Mouse (Mus musculus) olfactory bulb, adult 2 months (tissue): Measurements from ENCODE around the gene Wdr41. TPM values are rescaled to one million over a fixed set of nuclear protein-coding genes. Genes with fewer than 3 reads are reported as not detected.

Experiments used
- H3K27ac ChIP-seq: fragments of 200-500 bp; 2 replicates; pipeline ENCODE4 v1.5.1; 2012; ENCODE audit warnings: low read depth, low read length; ENCODE audit not compliant: insufficient read depth
- H3K4me1 ChIP-seq: fragments of 200-500 bp; 2 replicates; pipeline ENCODE4 v1.6.1; 2012; ENCODE audit warnings: low read length; ENCODE audit not compliant: control insufficient read depth, insufficient read depth
- H3K4me3 ChIP-seq: fragments of 200-500 bp; 2 replicates; pipeline ENCODE4 v1.5.1; 2012; ENCODE audit warnings: mild to moderate bottlenecking, low read depth, low read length, moderate library complexity; ENCODE audit not compliant: insufficient read depth
- CTCF ChIP-seq: fragments of 200-500 bp; IDR thresholded peaks from 2 replicates; pipeline ENCODE4 v1.5.1; 2012; ENCODE audit warnings: low read depth, mild to moderate bottlenecking, low read length, moderate library complexity; ENCODE audit not compliant: insufficient read depth
- POLR2A ChIP-seq: fragments of 200-500 bp; IDR thresholded peaks from 2 replicates; pipeline ENCODE4 v1.6.1; 2012; ENCODE audit warnings: mild to moderate bottlenecking, low read depth, low read length, moderate library complexity; ENCODE audit not compliant: insufficient read depth
- WGBS: fragments of 180-500 bp; shearing (Covaris S2); methylation state at CpG from one replicate; pipeline ENCODE4 v1.1.7; 2018; 5-methylcytosine and 5-hydroxymethylcytosine counted together
- polyA plus RNA-seq: library from polyadenylated mRNA; stranded (reverse); fragments of >200 nt; gene quantifications from 2 replicates; pipeline ENCODE4 v1.2.4, GENCODE M21; 2012; ENCODE audit warnings: low replicate concordance; ENCODE audit not compliant: missing spikeins, insufficient read depth, insufficient read length

The Wdr41 gene
- polyA plus RNA-seq, 1 experiment: not detected

DNA sequence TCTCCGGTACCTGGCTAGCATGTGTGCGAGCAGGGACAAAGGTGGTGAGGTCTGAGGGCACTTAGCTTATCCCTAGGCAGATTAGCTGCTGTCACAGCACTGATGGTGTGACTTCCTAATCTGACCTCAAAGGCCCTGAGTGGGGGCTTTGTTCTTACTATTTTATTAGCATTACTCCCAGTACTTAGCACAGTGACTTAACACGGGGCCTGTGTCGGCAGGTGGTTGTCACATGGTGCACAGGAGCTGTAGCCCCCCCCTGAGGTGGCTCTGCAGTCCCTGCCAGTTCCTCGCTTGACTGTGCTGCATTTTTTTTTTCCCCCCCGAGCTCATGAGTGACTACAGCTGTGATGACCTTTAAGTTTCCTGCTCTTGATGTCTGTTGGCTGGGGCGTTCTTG, 2.9 kb downstream of the Wdr41 start:
- H3K4me3 ChIP-seq: no peak overlapping the region
- WGBS: 44% methylated on average over 7 of the region's 7 CpGs
- H3K4me1 ChIP-seq: peaks cover 2% of the 10 kb centered on the region; the same call in 1 of the 2 replicates
- TF ChIP-seq CTCF: no peak
- no peak for TF ChIP-seq POLR2A
- no peak overlapping the region for H3K27ac ChIP-seq

DNA sequence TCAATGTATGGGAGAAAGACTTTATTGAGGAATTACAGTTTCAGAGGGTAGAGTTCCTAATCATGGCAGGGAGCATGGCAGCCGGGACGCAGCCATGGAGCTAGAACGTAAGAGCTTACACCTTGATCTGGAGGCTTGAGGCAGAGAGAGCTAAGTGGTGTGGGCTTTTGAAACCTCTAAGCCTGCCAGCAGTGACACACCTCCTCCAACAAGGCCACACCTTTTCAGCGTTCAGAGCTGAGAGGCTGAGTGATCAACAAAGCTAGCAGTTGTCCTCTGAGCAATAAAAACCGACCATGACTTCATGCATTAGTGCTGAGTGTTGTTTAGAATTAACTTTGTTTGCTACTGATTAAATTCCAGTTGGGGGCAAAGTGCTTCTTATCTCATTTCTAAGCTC, 14.4 kb downstream of the Wdr41 start:
- Histone ChIP-seq H3K27ac (no peak overlapping the region), H3K4me1 (no peaks in the 10 kb centered on the region), H3K4me3 (no peak overlapping the region)
- TF ChIP-seq POLR2A (no peak), CTCF (no peak)
- 73% methylated on average over 5 of the region's 5 CpGs for WGBS

DNA sequence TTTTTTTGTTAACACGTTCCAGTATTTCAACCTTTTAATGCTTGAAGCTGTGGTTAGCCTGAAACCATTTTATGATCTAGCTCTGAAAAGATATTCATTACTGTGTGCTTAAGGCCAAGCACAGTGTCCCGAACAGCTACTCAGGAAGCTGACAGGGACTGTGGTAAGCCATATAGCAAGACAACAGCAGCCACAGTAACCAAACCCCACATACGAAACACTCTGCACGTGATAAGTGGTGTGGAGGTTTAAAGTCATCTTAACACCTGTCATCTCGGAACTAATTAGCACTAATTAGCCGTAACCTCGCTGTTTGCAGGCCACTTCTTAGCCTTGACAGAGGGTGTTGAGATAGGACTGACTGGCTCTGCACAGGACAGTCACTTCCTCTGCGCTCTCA, 31.1 kb downstream of the Wdr41 start:
- TF ChIP-seq POLR2A: no peak
- TF ChIP-seq CTCF: no peak
- H3K4me3 ChIP-seq: no peak overlapping the region
- WGBS: 83% methylated on average over 8 of the region's 8 CpGs
- H3K4me1 ChIP-seq: no peaks in the 10 kb centered on the region
- no peak overlapping the region for H3K27ac ChIP-seq

DNA sequence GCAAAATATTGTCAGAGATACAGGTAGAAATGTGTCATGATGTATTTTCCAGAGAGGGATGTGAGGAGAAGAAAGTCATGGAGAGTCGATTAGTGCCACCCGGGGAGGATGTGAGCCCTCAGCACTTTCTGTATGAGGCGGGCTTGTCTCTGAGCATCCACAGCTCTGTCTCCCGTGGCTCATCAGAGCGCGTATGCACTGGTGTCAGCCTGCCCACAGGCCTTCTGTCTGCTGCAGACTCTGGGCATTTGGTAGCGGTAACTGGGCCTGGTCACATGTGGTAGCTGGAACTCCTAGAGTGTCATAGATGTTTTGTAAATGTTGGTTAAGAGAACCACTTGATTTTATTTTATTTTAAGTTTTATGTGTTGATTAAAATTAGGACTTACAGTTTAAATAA, 33.1 kb downstream of the Wdr41 start:
- Histone ChIP-seq H3K4me3 (no peak overlapping the region), H3K27ac (no peak overlapping the region), H3K4me1 (no peaks in the 10 kb centered on the region)
- WGBS: 88% methylated on average over 7 of the region's 7 CpGs
- no peak for TF ChIP-seq POLR2A
- no peak for TF ChIP-seq CTCF

DNA sequence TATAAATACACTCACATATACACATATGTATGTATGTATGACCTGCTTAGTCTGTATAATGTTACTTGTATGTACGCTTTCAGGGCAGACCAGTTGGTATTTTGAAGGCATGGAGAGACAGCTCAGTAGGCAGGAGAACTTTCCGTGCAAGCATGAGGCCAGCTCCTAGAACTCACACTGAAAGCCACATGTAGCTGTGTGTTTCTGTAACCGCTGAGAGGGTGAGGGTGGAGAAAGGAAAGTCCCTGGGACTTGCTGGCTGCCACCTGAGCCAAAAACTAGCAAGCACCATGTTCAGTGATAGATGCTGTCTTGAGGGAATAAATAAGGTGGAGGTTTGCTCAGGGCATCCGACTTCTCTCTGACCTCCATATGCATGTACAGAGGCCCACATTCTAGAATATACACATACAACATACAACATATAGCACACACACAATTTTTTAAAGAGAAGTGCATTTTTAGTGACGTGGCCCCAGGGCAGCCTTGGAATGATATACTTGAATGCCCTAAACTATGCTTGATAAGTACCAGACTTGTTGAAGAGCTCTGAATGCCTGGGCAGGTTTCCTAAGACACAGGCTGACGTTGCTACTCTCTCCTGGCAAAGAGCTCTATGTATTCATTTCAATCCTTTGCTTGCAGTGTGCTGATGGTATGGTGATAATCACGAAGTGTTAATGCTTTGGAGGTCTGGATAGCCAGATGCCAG, 35.6 kb downstream of the Wdr41 start:
- Histone ChIP-seq H3K4me1 (no peaks in the 10 kb centered on the region), H3K4me3 (no peak overlapping the region), H3K27ac (no peak overlapping the region)
- WGBS: 86% methylated on average over 7 of the region's 7 CpGs
- no peak for TF ChIP-seq CTCF
- no peak for TF ChIP-seq POLR2A

DNA sequence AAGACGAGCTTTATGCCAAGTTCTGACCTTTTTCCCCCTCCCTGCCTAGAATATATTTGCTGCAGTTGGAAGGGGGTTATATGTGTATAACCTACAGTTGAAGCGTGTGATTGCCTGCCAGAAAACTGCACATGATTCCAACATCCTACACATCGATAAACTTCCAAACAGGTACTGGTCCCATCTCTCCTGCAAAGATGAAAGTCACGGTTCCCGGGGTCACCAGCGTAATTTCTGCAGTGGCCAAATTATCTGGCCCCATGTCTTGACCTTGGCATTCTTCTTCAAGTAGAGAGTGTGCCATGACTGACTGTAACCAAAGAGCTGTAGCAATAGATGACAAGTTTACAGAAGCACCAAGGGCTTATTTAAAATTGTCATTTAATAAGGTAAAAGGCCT, 41.1 kb downstream of the Wdr41 start:
- no peak for TF ChIP-seq POLR2A
- no peak for TF ChIP-seq CTCF
- H3K4me1 ChIP-seq: no peaks in the 10 kb centered on the region
- 93% methylated on average over 6 of the region's 6 CpGs for WGBS
- H3K27ac ChIP-seq: no peak overlapping the region
- H3K4me3 ChIP-seq: no peak overlapping the region

DNA sequence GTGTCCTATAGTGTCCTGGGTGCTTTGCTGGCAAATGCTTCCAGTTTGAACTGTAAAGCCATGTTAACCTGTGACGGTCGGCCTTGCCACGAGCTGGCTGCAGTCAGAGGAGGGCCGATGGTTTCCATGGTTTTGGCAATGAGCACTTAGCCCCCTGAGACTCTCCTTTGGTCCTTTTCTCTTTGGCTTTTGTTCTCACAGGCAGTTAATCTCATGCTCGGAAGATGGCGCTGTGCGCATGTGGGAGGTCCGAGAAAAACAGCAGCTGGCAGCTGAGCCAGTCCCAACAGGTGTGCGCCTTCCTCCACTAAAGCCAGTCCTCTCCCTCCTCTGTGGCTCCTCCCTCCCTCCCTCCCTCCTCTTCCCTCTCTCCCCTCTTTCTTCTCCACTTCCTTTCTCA, 41.8 kb downstream of the Wdr41 start:
- Histone ChIP-seq H3K4me3 (no peak overlapping the region), H3K27ac (no peak overlapping the region), H3K4me1 (no peaks in the 10 kb centered on the region)
- WGBS: 9% methylated on average over 9 of the region's 9 CpGs
- TF ChIP-seq POLR2A: no peak
- peak; percentile 71 for TF ChIP-seq CTCF

DNA sequence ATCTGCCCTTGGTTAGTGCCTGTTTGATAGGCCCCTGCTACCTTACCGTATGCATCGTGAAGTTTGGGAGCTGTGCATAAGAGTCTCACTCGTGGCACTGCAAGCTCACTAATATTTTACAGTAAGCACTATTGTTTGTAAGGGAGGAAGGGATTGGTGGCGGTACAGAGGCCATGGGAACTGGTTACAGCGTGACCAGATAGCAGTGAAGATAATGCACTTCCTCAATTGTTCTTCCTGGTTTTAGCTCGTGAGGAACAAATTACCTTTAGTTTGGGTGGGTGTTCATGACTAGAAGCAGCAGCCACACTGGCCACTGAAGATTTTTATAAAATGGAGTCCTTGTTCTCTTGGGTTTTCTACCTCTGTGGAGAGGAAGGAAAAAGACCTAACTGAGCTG, 43.2 kb downstream of the Wdr41 start:
- Histone ChIP-seq H3K27ac (no peak overlapping the region), H3K4me1 (no peaks in the 10 kb centered on the region), H3K4me3 (no peak overlapping the region)
- WGBS: 88% methylated on average over 6 of the region's 6 CpGs
- TF ChIP-seq CTCF (no peak), POLR2A (no peak)

DNA sequence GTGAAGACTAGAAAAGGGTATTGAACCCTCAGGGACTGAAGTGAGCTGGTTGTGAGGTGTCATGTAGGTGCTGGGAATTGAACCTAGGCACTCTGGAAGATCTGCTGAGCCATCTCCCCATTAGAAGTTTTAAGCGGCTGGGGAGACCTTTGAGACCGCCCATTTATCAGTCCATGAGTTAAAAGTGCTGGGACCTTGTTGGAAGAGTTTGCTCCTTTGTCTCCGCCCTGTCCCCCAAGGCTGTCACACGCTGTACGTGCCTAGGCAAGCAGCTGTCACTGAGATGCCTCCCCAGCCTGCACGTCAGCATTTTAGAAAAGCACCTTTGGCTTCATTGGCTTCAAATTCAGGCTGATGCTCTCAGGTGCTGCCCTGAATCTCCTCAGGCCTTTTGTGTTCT, 44.1 kb downstream of the Wdr41 start:
- WGBS: 92% methylated on average over 6 of the region's 6 CpGs
- no peak for TF ChIP-seq CTCF
- no peak for TF ChIP-seq POLR2A

DNA sequence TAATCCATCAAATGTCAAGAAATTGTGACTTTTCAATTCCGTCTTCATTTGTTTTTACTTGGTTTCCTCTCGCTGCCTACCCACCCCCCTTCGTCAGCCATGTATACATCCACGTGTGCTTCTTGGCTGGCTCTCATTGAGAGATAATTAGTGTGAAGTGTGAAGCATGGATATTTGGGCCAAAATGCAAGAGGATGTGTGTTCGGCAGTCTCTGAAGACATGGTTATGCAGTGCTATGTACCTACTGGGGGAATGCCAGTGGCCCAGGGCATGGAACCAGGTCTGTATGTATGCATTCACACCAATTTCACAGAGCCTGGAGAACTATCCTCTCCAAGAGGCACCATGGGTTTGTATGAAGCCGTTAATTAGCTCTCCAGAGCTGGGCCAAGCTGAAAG, 54.7 kb downstream of the Wdr41 start:
- Histone ChIP-seq H3K4me3 (no peak overlapping the region), H3K27ac (no peak overlapping the region), H3K4me1 (no peaks in the 10 kb centered on the region; the same call in 1 of the 2 replicates)
- TF ChIP-seq CTCF (no peak), POLR2A (no peak)
- 86% methylated on average over 6 of the region's 6 CpGs for WGBS

More for the DNA sequence above, 44.1 kb downstream of the Wdr41 start:
- H3K4me3 ChIP-seq: no peak overlapping the region
- no peak overlapping the region for H3K27ac ChIP-seq
- no peaks in the 10 kb centered on the region for H3K4me1 ChIP-seq
